Mouse (Mus musculus) colon, adult 2 months (tissue): ENCODE data around the gene Med17. TPM values are rescaled to one million over a fixed set of nuclear protein-coding genes. Genes with fewer than 3 reads are reported as not detected.

Experiments
- polyA plus RNA-seq: library from polyadenylated mRNA; depleted of rRNA; stranded (reverse); fragments of >200 nt; gene quantifications from 2 replicates; pipeline ENCODE4 v1.2.3, GENCODE M21; 2012; rRNA removed

The Med17 gene
- polyA plus RNA-seq = 30.5 and 32.8 TPM in 2 replicates

DNA sequence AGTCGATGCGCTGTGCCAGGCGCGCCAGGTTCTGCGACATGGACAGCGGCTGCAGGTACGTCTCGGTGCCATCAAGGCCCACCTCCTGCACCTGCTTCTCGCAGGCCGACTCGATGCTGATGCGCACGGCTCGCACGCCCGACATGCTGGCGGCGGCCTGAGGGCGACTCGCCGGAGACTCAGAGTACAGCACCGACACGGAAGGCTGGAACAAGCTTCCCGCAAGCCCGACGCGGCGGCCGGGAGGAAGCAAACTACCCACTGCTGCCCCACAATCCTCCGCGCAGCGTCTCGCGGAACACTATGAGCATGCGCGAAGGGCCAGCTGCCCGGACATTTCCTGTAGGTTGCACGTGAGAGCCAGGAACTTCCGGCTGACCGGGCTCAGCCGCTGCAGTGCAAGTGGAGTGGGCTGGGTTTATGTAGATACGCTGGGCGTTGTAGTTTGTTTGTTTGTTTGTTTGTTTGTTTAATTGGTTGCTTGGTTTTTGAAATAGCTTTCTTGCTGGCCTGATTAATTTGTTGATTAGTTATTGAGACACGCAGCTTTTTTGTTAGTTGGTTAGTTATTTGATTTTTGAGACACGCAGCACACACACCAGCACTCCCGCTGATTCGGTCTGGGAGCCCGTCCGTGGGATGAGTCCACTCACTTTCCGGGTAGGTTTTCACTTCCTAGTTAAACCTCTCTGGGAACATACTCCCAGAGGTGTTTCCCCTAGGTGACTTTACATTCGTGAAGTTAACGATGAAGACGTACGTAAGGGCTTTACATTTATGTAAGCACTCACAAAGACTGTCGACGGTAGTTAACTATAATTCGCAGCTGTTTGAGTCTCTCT is at the start of gene Med17:
TSS of gene Med17 (minus strand) at position 283 of the 842 bp plus-strand sequence.

DNA sequence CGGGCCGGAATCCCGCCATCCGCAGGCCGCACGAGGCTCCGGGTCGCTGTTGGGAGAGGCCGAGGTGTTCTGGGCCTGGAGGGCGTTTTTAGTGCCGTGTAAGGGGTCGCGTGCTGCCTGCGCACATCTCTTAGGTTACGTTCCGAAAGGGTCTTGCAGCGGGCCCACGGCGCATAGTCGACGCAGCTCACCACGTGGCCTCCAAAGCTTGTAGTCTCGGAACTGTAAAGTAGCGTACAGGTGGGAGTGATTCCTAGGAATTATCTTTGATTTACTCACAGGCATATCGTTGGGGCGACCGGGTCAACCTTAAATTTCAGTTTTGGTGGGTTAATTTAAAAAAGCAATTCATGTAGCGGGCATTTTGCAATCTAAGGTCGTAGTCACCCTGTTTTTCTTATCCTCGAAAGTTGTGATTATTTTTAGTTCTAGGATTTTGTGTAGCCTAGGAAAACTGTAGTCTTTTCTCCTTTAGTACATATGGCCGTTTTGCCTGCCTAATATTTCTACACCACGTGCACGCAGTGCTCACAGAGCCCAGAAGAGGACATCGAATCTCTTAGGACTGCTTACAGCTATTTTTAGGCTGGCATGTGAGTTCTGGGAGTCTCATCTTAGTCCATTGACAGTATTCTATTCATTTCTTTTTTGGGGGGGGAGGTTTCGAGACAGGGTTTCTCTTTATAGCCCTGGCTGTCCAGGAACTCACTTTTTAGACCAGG is 26.8 kb upstream of the Med17 start, which contains the start of gene 4931406C07Rik:
TSS of gene 4931406C07Rik (minus strand) at position 51 of the 722 bp plus-strand sequence.

GRCm38 (mm10) chr9:15305503-15306397 is 26.0 kb upstream of the Med17 start, which contains the start of gene Taf1d:
TSS of gene Taf1d (plus strand) at chr9:15306214.

GRCm38 (mm10) chr9:15239042-15239925 is 40.4 kb downstream of the Med17 start, which contains the start of gene Vstm5:
TSS of gene Vstm5 (plus strand) at chr9:15239045.

Other genes starting within 250 kb of the Med17 start
- gene Panx1, start 234.5 kb downstream of the Med17 start, polyA plus RNA-seq = 64.7 and 71.3 TPM in 2 replicates
- gene Hephl1, start 167.8 kb downstream of the Med17 start, polyA plus RNA-seq = not detected in 2 replicates
- 18.5 and 22.8 TPM in 2 replicates for gene Vstm5, start 40.9 kb downstream of the Med17 start, polyA plus RNA-seq
- 7.7 and 12.2 TPM in 2 replicates for gene Taf1d, start 26.3 kb upstream of the Med17 start, polyA plus RNA-seq
- gene 4931406C07Rik, start 26.5 kb upstream of the Med17 start, polyA plus RNA-seq = 16.9 and 21.2 TPM in 2 replicates
- gene Cep295, start 77.9 kb upstream of the Med17 start, polyA plus RNA-seq = 1.6 and 1.7 TPM in 2 replicates
- 14.3 and 14.5 TPM in 2 replicates for gene Smco4, start 213.5 kb upstream of the Med17 start, polyA plus RNA-seq